Mouse (Mus musculus): ENCODE measurements around the gene Map6. TPM values are rescaled to one million over a fixed set of nuclear protein-coding genes. Genes with fewer than 3 reads are reported as not detected.

Gene Map6
- polyA plus RNA-seq, 1 experiment from 2014 or later: 118 TPM

DNA sequence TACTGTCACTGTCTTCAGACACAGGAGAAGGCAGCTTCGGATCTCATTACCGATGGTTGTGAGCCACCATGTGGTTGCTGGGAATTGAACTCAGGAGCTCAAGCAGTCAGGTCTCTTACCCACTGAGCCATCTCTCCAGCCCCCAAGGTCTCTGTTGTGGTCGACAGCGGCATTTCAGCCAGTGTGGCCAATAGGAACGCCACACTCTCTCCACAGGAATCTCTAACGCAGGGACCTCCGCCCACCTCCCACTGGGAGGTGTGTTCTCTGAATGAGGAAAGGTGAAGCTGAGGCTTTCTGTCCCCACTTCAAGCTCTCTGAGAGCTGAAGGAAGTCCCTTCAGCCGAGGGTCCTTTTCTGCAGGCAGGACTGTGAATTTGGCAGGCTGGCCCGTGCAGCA is 16.9 kb upstream of the Map6 start:
- Histone ChIP-seq H3K4me2 (ENCODE audit: low read depth, low read length) (no peak overlapping the region), H3K9me3 (ENCODE audit: control insufficient read depth, low read length) (no peaks in the 10 kb centered on the region), H3K27ac (ENCODE audit: low read depth, low read length) (no peak overlapping the region), H3K4me3 (ENCODE audit: low read depth, low read length) (no peak overlapping the region), H3K9ac (replicated peaks; ENCODE audit: low read depth, low read length) (no peak overlapping the region), H3K27me3 (ENCODE audit: control insufficient read depth, insufficient read depth, low read length) (no peaks in the 10 kb centered on the region), H3K36me3 (ENCODE audit: control insufficient read depth, insufficient read depth, low read length) (no peaks in the 10 kb centered on the region), H3K4me1 (ENCODE audit: control insufficient read depth, insufficient read depth, low read length) (no peaks in the 10 kb centered on the region)
- 48% methylated on average over 9 of the region's 9 CpGs for WGBS
- ATAC-seq (ENCODE audit: low read depth): no peak

DNA sequence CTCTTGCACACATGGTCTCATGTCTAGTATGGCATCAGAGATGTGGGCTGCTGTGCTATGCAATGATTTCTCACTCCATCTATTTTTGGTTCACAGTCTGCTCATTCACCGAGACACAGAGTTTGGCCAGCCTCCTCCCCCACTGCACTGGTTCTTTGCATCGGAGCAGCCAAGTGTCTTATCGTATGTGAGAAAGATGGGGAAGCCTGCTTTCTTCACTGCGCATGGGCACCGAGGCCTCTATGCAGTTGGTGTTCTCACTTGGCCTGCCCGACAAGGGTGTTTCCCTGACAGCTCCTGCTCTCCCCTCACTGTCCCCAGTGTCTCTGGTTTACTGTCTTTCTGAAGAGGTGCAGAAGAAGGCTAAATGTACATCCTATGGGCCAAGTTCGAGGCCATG is 12.2 kb upstream of the Map6 start:
- Histone ChIP-seq H3K9ac (replicated peaks; ENCODE audit: low read depth, low read length) (no peak overlapping the region), H3K4me1 (ENCODE audit: control insufficient read depth, insufficient read depth, low read length) (no peaks in the 10 kb centered on the region), H3K4me3 (ENCODE audit: low read depth, low read length) (no peak overlapping the region), H3K4me2 (ENCODE audit: low read depth, low read length) (no peak overlapping the region), H3K36me3 (ENCODE audit: control insufficient read depth, insufficient read depth, low read length) (no peaks in the 10 kb centered on the region), H3K27me3 (ENCODE audit: control insufficient read depth, insufficient read depth, low read length) (no peaks in the 10 kb centered on the region), H3K9me3 (ENCODE audit: control insufficient read depth, low read length) (no peaks in the 10 kb centered on the region), H3K27ac (ENCODE audit: low read depth, low read length) (no peak overlapping the region)
- ATAC-seq (ENCODE audit: low read depth): no peak
- WGBS: 93% methylated on average over 7 of the region's 7 CpGs

DNA sequence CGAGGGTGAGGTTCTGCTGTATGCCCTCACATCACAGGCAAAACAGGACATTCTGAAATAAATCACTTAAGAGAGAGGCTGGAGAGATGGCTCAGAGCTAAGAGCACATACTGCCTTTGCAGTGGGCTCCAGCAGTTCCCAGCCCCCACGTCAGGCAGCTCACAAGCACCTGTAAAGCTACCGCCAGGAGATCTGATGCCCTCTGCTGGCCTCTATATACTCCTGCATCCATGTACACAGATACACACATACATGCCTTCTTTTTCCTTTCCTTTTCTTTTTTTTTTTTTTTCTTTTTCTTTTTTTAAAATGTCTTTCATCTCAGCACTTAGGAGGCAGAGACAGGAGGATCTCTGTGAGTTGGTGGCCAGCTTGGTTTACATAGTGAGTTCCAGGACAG is 5.3 kb upstream of the Map6 start:
- no peak overlapping the region for H3K9ac ChIP-seq (replicated peaks; ENCODE audit: low read depth, low read length)
- H3K9me3 ChIP-seq (ENCODE audit: control insufficient read depth, low read length): no peaks in the 10 kb centered on the region
- H3K4me3 ChIP-seq (ENCODE audit: low read depth, low read length): no peak overlapping the region
- H3K4me1 ChIP-seq (ENCODE audit: control insufficient read depth, insufficient read depth, low read length): no peaks in the 10 kb centered on the region
- 51% methylated on average over 3 of the region's 3 CpGs for WGBS
- no peak overlapping the region for H3K27ac ChIP-seq (ENCODE audit: low read depth, low read length)
- ATAC-seq (ENCODE audit: low read depth): no peak
- no peaks in the 10 kb centered on the region for H3K36me3 ChIP-seq (ENCODE audit: control insufficient read depth, insufficient read depth, low read length)
- H3K27me3 ChIP-seq (ENCODE audit: control insufficient read depth, insufficient read depth, low read length): no peaks in the 10 kb centered on the region
- no peak overlapping the region for H3K4me2 ChIP-seq (ENCODE audit: low read depth, low read length)

DNA sequence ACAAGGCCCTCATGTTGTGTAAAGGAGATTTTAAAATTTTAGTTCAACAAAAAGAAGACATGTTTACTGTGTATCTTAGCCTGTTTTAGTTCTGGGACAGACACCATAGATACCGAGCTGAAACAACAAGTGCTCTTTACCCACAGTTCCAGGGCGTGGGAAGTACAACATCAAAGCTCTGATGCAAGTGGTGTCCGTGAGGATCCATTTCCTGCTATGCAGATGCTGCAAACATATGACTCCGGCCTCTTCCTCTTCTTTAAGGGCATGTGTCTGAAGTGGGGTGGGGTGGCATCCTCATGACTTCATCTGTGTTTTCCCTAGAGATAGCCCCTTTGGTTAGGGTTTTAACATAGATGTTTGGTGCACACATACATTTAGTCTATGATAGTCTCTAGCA is 3.7 kb upstream of the Map6 start:
- ATAC-seq (ENCODE audit: low read depth): no peak
- no peak overlapping the region for H3K4me3 ChIP-seq (ENCODE audit: low read depth, low read length)
- no peak overlapping the region for H3K9ac ChIP-seq (replicated peaks; ENCODE audit: low read depth, low read length)
- H3K4me1 ChIP-seq (ENCODE audit: control insufficient read depth, insufficient read depth, low read length): no peaks in the 10 kb centered on the region
- no peak overlapping the region for H3K27ac ChIP-seq (ENCODE audit: low read depth, low read length)
- no peaks in the 10 kb centered on the region for H3K27me3 ChIP-seq (ENCODE audit: control insufficient read depth, insufficient read depth, low read length)
- H3K9me3 ChIP-seq (ENCODE audit: control insufficient read depth, low read length): no peaks in the 10 kb centered on the region
- 68% methylated on average over 4 of the region's 4 CpGs for WGBS
- H3K4me2 ChIP-seq (ENCODE audit: low read depth, low read length): no peak overlapping the region
- H3K36me3 ChIP-seq (ENCODE audit: control insufficient read depth, insufficient read depth, low read length): no peaks in the 10 kb centered on the region

DNA sequence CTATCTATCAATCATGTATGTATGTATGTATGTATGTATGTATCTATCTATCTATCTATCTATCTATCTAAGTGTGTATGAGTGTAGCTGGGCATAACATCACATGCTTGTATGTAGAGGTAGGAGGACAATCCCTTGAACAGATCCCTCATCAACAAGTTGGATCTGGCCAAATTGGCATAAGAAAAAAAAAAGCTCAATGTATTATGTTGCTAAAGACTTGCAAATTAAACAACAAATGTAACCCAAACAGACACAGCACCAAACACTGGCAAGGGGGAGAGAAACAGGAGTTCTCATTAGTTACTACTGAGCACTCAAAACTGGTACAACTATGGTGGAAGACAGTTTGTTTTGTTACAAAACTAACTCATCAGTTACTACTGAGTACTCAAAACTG is 2.6 kb upstream of the Map6 start:
- Histone ChIP-seq H3K27me3 (ENCODE audit: control insufficient read depth, insufficient read depth, low read length) (no peaks in the 10 kb centered on the region), H3K9ac (replicated peaks; ENCODE audit: low read depth, low read length) (no peak overlapping the region), H3K36me3 (ENCODE audit: control insufficient read depth, insufficient read depth, low read length) (no peaks in the 10 kb centered on the region), H3K4me2 (ENCODE audit: low read depth, low read length) (no peak overlapping the region), H3K9me3 (ENCODE audit: control insufficient read depth, low read length) (no peaks in the 10 kb centered on the region), H3K4me3 (ENCODE audit: low read depth, low read length) (no peak overlapping the region), H3K27ac (ENCODE audit: low read depth, low read length) (no peak overlapping the region), H3K4me1 (ENCODE audit: control insufficient read depth, insufficient read depth, low read length) (peaks cover 4% of the 10 kb centered on the region; the same call in 1 of the 2 replicates)
- ATAC-seq (ENCODE audit: low read depth): no peak

DNA sequence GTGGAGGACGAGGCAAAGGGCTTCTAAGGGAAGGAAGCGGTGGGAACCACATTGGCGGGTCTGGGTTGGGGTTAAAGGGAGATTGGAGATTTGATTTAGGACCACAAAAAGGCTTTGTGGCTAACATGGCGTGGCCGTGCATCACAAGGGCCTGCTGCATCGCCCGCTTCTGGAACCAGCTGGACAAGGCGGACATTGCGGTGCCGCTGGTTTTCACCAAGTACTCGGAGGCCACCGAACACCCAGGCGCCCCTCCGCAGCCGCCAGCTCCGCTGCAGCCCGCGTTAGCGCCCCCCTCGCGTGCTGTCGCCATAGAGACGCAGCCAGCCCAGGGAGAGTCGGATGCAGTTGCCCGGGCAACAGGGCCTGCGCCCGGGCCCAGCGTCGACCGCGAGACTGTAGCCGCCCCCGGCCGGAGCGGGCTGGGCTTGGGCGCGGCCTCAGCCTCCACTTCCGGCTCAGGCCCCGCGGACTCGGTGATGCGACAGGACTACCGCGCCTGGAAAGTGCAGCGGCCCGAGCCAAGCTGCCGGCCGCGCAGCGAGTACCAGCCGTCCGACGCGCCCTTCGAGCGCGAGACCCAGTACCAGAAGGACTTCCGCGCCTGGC is 754 bp downstream of the Map6 start:
- peak overlapping the region; percentile 92 for H3K4me3 ChIP-seq (ENCODE audit: low read depth, low read length)
- H3K27ac ChIP-seq (ENCODE audit: low read depth, low read length): peak overlapping the region; percentile 98
- H3K9ac ChIP-seq (replicated peaks; ENCODE audit: low read depth, low read length): peak overlapping the region; percentile 85
- peak overlapping the region; percentile 99 for H3K4me2 ChIP-seq (ENCODE audit: low read depth, low read length)
- H3K27me3 ChIP-seq (ENCODE audit: control insufficient read depth, insufficient read depth, low read length): no peaks in the 10 kb centered on the region
- no peaks in the 10 kb centered on the region for H3K36me3 ChIP-seq (ENCODE audit: control insufficient read depth, insufficient read depth, low read length)
- WGBS: under 1% methylated on average over 48 of the region's 59 CpGs
- peaks cover 26% of the 10 kb centered on the region for H3K4me1 ChIP-seq (ENCODE audit: control insufficient read depth, insufficient read depth, low read length)
- no peaks in the 10 kb centered on the region for H3K9me3 ChIP-seq (ENCODE audit: control insufficient read depth, low read length)
- ATAC-seq (ENCODE audit: low read depth): peak; percentile 91

DNA sequence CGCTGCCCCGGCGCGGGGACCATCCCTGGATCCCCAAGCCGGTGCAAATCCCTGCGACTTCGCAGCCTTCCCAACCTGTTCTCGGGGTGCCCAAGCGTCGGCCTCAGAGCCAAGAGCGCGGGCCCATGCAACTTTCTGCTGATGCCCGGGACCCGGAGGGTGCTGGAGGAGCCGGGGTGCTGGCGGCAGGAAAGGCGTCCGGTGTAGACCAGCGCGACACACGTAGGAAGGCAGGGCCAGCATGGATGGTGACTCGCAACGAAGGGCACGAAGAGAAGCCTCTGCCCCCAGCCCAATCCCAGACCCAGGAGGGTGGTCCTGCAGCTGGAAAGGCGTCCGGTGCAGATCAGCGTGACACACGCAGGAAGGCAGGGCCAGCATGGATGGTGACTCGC is 1.3 kb downstream of the Map6 start:
- Histone ChIP-seq H3K27me3 (ENCODE audit: control insufficient read depth, insufficient read depth, low read length) (no peaks in the 10 kb centered on the region), H3K27ac (ENCODE audit: low read depth, low read length) (peak overlapping the region; percentile 98), H3K4me1 (ENCODE audit: control insufficient read depth, insufficient read depth, low read length) (peaks cover 31% of the 10 kb centered on the region), H3K4me2 (ENCODE audit: low read depth, low read length) (peak overlapping the region; percentile 99), H3K9me3 (ENCODE audit: control insufficient read depth, low read length) (no peaks in the 10 kb centered on the region), H3K4me3 (ENCODE audit: low read depth, low read length) (peak overlapping the region; percentile 92), H3K9ac (replicated peaks; ENCODE audit: low read depth, low read length) (peak overlapping the region; percentile 85), H3K36me3 (ENCODE audit: control insufficient read depth, insufficient read depth, low read length) (peaks cover under 1% of the 10 kb centered on the region; the same call in 1 of the 2 replicates)
- under 1% methylated on average over 29 of the region's 29 CpGs for WGBS
- peak; percentile 23 for ATAC-seq (ENCODE audit: low read depth)

DNA sequence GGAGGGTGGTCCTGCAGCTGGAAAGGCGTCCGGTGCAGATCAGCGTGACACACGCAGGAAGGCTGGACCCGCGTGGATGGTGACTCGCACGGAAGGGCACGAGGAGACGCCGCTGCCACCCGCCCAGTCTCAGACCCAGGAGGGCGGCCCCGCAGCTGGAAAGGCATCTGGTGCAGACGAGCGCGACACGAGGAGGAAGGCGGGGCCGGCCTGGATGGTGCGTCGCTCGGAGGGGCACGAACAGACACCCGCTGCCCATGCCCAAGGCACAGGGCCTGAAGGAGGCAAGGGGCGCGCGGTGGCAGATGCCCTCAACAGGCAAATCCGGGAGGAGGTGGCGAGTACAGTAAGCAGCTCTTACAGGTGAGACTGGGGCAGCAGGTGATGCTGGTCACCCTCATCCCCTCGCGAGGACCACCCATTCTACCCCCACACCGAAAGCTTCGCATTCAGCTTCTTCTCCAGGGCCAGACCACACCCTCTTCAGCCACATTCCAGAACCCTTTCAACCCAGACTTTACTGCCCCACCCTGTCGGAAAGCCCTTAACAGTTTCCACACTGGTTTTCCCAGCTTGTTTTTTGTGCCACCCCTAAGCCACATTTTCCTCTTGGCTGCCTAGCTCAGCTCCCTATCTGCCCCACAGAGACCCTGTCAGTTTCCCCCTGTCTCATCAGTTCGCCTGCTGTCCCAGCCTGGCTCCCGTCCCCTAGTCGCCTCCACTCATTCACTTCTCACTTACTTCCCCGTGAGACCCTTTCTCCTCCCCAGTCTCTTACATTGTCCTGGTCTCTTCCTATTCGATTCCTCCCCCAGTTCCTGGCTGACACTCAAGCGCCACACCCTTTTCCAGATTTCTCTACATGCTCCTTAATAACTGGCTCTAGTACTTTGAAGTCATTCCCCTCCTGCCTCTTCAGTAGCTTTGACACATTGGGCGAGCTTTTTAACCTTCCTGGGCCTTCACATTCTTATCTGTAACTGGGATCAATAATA is 2.0 kb downstream of the Map6 start:
- Histone ChIP-seq H3K27ac (ENCODE audit: low read depth, low read length) (0 out of 2 replicates have a peak overlapping the region, but pooled peaks have one; percentile 10), H3K27me3 (ENCODE audit: control insufficient read depth, insufficient read depth, low read length) (no peaks in the 10 kb centered on the region), H3K9me3 (ENCODE audit: control insufficient read depth, low read length) (no peaks in the 10 kb centered on the region), H3K4me2 (ENCODE audit: low read depth, low read length) (peak overlapping the region; percentile 99), H3K9ac (replicated peaks; ENCODE audit: low read depth, low read length) (peak overlapping the region; percentile 85), H3K36me3 (ENCODE audit: control insufficient read depth, insufficient read depth, low read length) (peaks cover 4% of the 10 kb centered on the region; the same call in 1 of the 2 replicates), H3K4me3 (ENCODE audit: low read depth, low read length) (peak overlapping the region; percentile 92), H3K4me1 (ENCODE audit: control insufficient read depth, insufficient read depth, low read length) (peaks cover 38% of the 10 kb centered on the region)
- 5% methylated on average over 42 of the region's 42 CpGs for WGBS
- ATAC-seq (ENCODE audit: low read depth): peak; percentile 7; the same call in 1 of the 2 replicates

DNA sequence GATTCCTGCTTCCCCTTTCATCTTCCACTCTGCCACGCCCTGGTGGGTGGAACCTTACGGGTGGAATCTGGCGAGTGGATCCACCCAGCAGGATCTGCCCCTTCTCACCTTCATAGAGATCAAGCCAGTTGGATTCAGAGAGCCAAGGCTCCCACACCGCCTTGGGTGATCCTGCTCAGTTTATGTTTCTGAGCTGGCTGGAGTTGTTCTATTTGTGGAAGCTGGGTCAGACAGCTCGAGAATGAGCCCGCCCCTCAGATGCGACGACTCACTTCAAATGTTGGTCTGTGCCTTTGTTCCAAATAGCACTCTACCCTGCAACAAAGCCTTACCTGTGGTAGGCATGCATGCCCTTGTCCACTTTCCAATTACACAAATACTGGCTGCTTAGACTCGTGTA is 4.4 kb downstream of the Map6 start:
- Histone ChIP-seq H3K4me2 (ENCODE audit: low read depth, low read length) (peak overlapping the region; percentile 99), H3K9me3 (ENCODE audit: control insufficient read depth, low read length) (no peaks in the 10 kb centered on the region), H3K27me3 (ENCODE audit: control insufficient read depth, insufficient read depth, low read length) (no peaks in the 10 kb centered on the region), H3K4me3 (ENCODE audit: low read depth, low read length) (peak overlapping the region; percentile 92), H3K27ac (ENCODE audit: low read depth, low read length) (peak overlapping the region; percentile 46), H3K36me3 (ENCODE audit: control insufficient read depth, insufficient read depth, low read length) (peaks cover 4% of the 10 kb centered on the region; the same call in 1 of the 2 replicates), H3K9ac (replicated peaks; ENCODE audit: low read depth, low read length) (peak overlapping the region; percentile 85), H3K4me1 (ENCODE audit: control insufficient read depth, insufficient read depth, low read length) (peaks cover 44% of the 10 kb centered on the region)
- WGBS: 34% methylated on average over 9 of the region's 9 CpGs
- no peak for ATAC-seq (ENCODE audit: low read depth)
